In genomic region chr4:40863340-40863739, GRCm38 (mm10) we compare ENCODE assay signal across 32 mouse cellular contexts. TPM values are rescaled to one million over a fixed set of nuclear protein-coding genes. Genes with fewer than 3 reads are reported as not detected.
A peak's percentile ranks its signal among the peaks of the same experiment; 100 is the strongest.
DNase-seq lines count a peak whose midpoint lies in the region; ATAC-seq lines count a peak whose summit lies in the region.
"Had no signal": no experiment of that assay in that cellular context is flagged by ENCODE, and none has a peak within 500 bp of the region (broad histone marks: within the 10 kb centered on the region; RNA-seq: fewer than 3 reads in every experiment).

No protein-coding gene starts in this region.

- H3K4me3 ChIP-seq in heart, embryonic 12.5 days = no peak overlapping the region
- peak overlapping the region; percentile 7 for H3K4me3 ChIP-seq in megakaryocyte, embryonic 14.5 days (replicated peaks)
- no peak overlapping the region for H3K4me3 ChIP-seq in liver, embryonic 16.5 days (ENCODE audit: low read depth, low read length)
- H3K4me3 ChIP-seq: embryonic facial prominence, embryonic 12.5 days; embryonic facial prominence, embryonic 15.5 days; forebrain, embryonic 10.5 days; forebrain, embryonic 13.5 days; heart, embryonic 15.5 days; hindbrain, embryonic 10.5 days; hindbrain, embryonic 13.5 days had no signal

- no peaks in the 10 kb centered on the region for H3K36me3 ChIP-seq in heart, embryonic 12.5 days
- no peaks in the 10 kb centered on the region for H3K36me3 ChIP-seq in megakaryocyte, embryonic 14.5 days (replicated peaks; ENCODE audit: low read length)
- no peaks in the 10 kb centered on the region for H3K36me3 ChIP-seq in liver, embryonic 16.5 days (ENCODE audit: control insufficient read depth, insufficient read depth)
- H3K36me3 ChIP-seq: embryonic facial prominence, embryonic 12.5 days; embryonic facial prominence, embryonic 15.5 days; forebrain, embryonic 10.5 days; G1E; heart, embryonic 15.5 days; hindbrain, embryonic 10.5 days; hindbrain, embryonic 13.5 days had no signal

- peak; percentile 39; the same call in 1 of the 2 replicates for ATAC-seq in heart, embryonic 12.5 days (ENCODE audit: insufficient number of reproducible peaks, low FRiP score)
- no peak for ATAC-seq in megakaryocyte, adult 5-6 weeks (ENCODE audit: poor library complexity, severe bottlenecking)
- peak; percentile 63 for ATAC-seq in liver, embryonic 16.5 days (ENCODE audit: low read depth)
- no peak for ATAC-seq in megakaryocyte progenitor cell, adult 5-6 weeks (replicated peaks; ENCODE audit: poor library complexity)
- ATAC-seq: forebrain, embryonic 13.5 days; forebrain, embryonic 16.5 days; hindbrain, postnatal 0 days; inflammation-experienced regulatory T-cells, adult 6 months; Patski had no signal

- H3K27ac ChIP-seq in heart, embryonic 12.5 days (ENCODE audit: poor library complexity, severe bottlenecking) = no peak overlapping the region
- no peak overlapping the region for H3K27ac ChIP-seq in liver, embryonic 16.5 days (ENCODE audit: low read length)
- H3K27ac ChIP-seq: embryonic facial prominence, embryonic 12.5 days; embryonic facial prominence, embryonic 15.5 days; forebrain, embryonic 10.5 days; forebrain, embryonic 13.5 days; heart, embryonic 15.5 days; hindbrain, embryonic 10.5 days; hindbrain, embryonic 13.5 days; hindbrain, postnatal 0 days had no signal

- DNase-seq in heart, adult 11 months = no peak
- DNase-seq: adrenal gland, postnatal 10 days; adrenal gland, postnatal 36 days; B cell, adult 2 months; cerebellum, adult 18-20 months; cerebellum, adult 9-10 months; cerebellum, postnatal 14 days; gastrocnemius, postnatal 10 days; gastrocnemius, postnatal 36 days; heart, postnatal 10 days; heart, postnatal 36 days had no signal

- 42% methylated on average over 3 of the region's 3 CpGs for WGBS in heart, embryonic 12.5 days
- 42% methylated on average over 3 of the region's 3 CpGs for WGBS in liver, embryonic 16.5 days (ENCODE audit: insufficient replicate concordance)

- H3K4me2 ChIP-seq in heart, embryonic 12.5 days = no peak overlapping the region
- H3K4me2 ChIP-seq in liver, embryonic 16.5 days (ENCODE audit: low read depth, low read length) = no peak overlapping the region
- H3K4me2 ChIP-seq: embryonic facial prominence, embryonic 12.5 days; embryonic facial prominence, embryonic 15.5 days; forebrain, embryonic 13.5 days; heart, embryonic 11.5 days; heart, embryonic 15.5 days; hindbrain, embryonic 13.5 days had no signal

- H3K4me1 ChIP-seq in heart, embryonic 12.5 days (replicated peaks) = peaks cover 4% of the 10 kb centered on the region; the same call in 1 of the 2 replicates
- H3K4me1 ChIP-seq in megakaryocyte, embryonic 14.5 days = peaks cover 33% of the 10 kb centered on the region
- H3K4me1 ChIP-seq in liver, embryonic 16.5 days (ENCODE audit: control insufficient read depth, low read depth, low read length) = peaks cover 10% of the 10 kb centered on the region
- H3K4me1 ChIP-seq: embryonic facial prominence, embryonic 12.5 days; embryonic facial prominence, embryonic 15.5 days; forebrain, embryonic 10.5 days; forebrain, embryonic 13.5 days; hindbrain, embryonic 10.5 days; hindbrain, embryonic 13.5 days had no signal

- H3K9me3 ChIP-seq in heart, embryonic 12.5 days (replicated peaks) = 0 out of 2 replicates have a peak, but pooled peaks cover 4% of the 10 kb centered on the region
- H3K9me3 ChIP-seq in megakaryocyte, embryonic 14.5 days = no peaks in the 10 kb centered on the region
- no peaks in the 10 kb centered on the region for H3K9me3 ChIP-seq in liver, embryonic 16.5 days (replicated peaks; ENCODE audit: control insufficient read depth, low read length)
- H3K9me3 ChIP-seq: embryonic facial prominence, embryonic 12.5 days; embryonic facial prominence, embryonic 15.5 days; forebrain, embryonic 10.5 days; forebrain, embryonic 13.5 days; G1E; heart, embryonic 15.5 days; hindbrain, embryonic 10.5 days; hindbrain, embryonic 13.5 days had no signal

- no peaks in the 10 kb centered on the region for H3K27me3 ChIP-seq in heart, embryonic 12.5 days (replicated peaks)
- H3K27me3 ChIP-seq in megakaryocyte, embryonic 14.5 days (replicated peaks) = no peaks in the 10 kb centered on the region
- no peaks in the 10 kb centered on the region for H3K27me3 ChIP-seq in liver, embryonic 16.5 days (ENCODE audit: control insufficient read depth, insufficient read depth, low read depth, low read length)
- H3K27me3 ChIP-seq: CH12.LX; embryonic facial prominence, embryonic 12.5 days; embryonic facial prominence, embryonic 15.5 days; forebrain, embryonic 13.5 days; heart, embryonic 15.5 days; hindbrain, embryonic 13.5 days; Patski had no signal

- H3K9ac ChIP-seq in heart, embryonic 12.5 days = no peak overlapping the region
- H3K9ac ChIP-seq in liver, embryonic 16.5 days (ENCODE audit: low read depth, low read length) = no peak overlapping the region
- H3K9ac ChIP-seq: embryonic facial prominence, embryonic 12.5 days; embryonic facial prominence, embryonic 15.5 days; forebrain, embryonic 13.5 days; heart, embryonic 15.5 days; hindbrain, embryonic 13.5 days had no signal

RNA-seq across cellular contexts. Expression of gene B4galt1, which starts 9.5 kb away (rescaled TPM):
- 56.5 and 58.0 TPM in 2 replicates for polyA plus RNA-seq in heart, embryonic 12.5 days (2016; fragmentation: Nextera tagmentation; extraction: Ambion mirVana)
- polyA plus RNA-seq in megakaryocyte, embryonic 14.5 days (2012; ENCODE audit: insufficient read depth, low replicate concordance) = 43.8 and 101 TPM in 2 replicates
- 75.4 and 79.4 TPM in 2 replicates for total RNA-seq in megakaryocyte, adult 5-6 weeks (2015)
- total RNA-seq in megakaryocyte, adult 5-6 weeks (2017) = 46.4 and 57.4 TPM in 2 replicates
- polyA plus RNA-seq in liver, embryonic 16.5 days (2015; fragmentation: Nextera tagmentation; extraction: Ambion mirVana) = 29.7 and 32.6 TPM in 2 replicates
- 69.8 and 71.5 TPM in 2 replicates for total RNA-seq in megakaryocyte progenitor cell, adult 5-6 weeks (2015)
- total RNA-seq in megakaryocyte progenitor cell, adult 5-6 weeks (2017) = 41.2 and 46.5 TPM in 2 replicates

RNA-seq across cellular contexts. Expression of gene Spink4, which starts 56.5 kb away (rescaled TPM):
- 8.9 and 10.4 TPM in 2 replicates for polyA plus RNA-seq in heart, embryonic 12.5 days (2016; fragmentation: Nextera tagmentation; extraction: Ambion mirVana)
- not detected in 2 replicates for polyA plus RNA-seq in megakaryocyte, embryonic 14.5 days (2012; ENCODE audit: insufficient read depth, low replicate concordance)
- total RNA-seq in megakaryocyte, adult 5-6 weeks (2015) = not detected in 2 replicates
- not detected in 2 replicates for total RNA-seq in megakaryocyte, adult 5-6 weeks (2017)
- polyA plus RNA-seq in liver, embryonic 16.5 days (2015; fragmentation: Nextera tagmentation; extraction: Ambion mirVana) = 0.90 and 2.9 TPM in 2 replicates
- not detected in 2 replicates for total RNA-seq in megakaryocyte progenitor cell, adult 5-6 weeks (2015)
- total RNA-seq in megakaryocyte progenitor cell, adult 5-6 weeks (2017) = not detected in 2 replicates
- total RNA-seq: CH12.LX; G1E; gastrocnemius, adult 18-20 months; gastrocnemius, postnatal 10 days; gastrocnemius, postnatal 36 days; granulocyte monocyte progenitor cell, adult 5-6 weeks; heart, postnatal 36 days; hindbrain, postnatal 0 days had no signal
- polyA plus RNA-seq: embryonic facial prominence, embryonic 12.5 days; embryonic facial prominence, embryonic 15.5 days; forebrain, embryonic 10.5 days; forebrain, embryonic 13.5 days; forebrain, embryonic 16.5 days; G1E; hindbrain, embryonic 10.5 days; hindbrain, embryonic 13.5 days; hindbrain, postnatal 0 days; inflammation-experienced regulatory T-cells, adult 6 months; Patski had no signal

Comparison
In these comparisons a context has a peak if more than half of its experiments do, and no peak if none do; other contexts are left out.
1. ATAC-seq: peak in heart, embryonic 12.5 days (single experiment) and liver, embryonic 16.5 days (single experiment); none in megakaryocyte, adult 5-6 weeks (single experiment) and megakaryocyte progenitor cell, adult 5-6 weeks (single experiment).